Mouse (Mus musculus) spleen, postnatal 36 days (tissue): Measurements from ENCODE around the gene Sdccag8.
A peak's percentile ranks its signal among the peaks of the same experiment; 100 is the strongest.

Source experiments
- DNase-seq, 2 experiments: peaks; one replicate each; pipeline ENCODE4 v3.0.0; 2022; ENCODE audit warnings: low spot score in 2 of 2, mixed read lengths in 1 of 2

The Sdccag8 gene

DNA sequence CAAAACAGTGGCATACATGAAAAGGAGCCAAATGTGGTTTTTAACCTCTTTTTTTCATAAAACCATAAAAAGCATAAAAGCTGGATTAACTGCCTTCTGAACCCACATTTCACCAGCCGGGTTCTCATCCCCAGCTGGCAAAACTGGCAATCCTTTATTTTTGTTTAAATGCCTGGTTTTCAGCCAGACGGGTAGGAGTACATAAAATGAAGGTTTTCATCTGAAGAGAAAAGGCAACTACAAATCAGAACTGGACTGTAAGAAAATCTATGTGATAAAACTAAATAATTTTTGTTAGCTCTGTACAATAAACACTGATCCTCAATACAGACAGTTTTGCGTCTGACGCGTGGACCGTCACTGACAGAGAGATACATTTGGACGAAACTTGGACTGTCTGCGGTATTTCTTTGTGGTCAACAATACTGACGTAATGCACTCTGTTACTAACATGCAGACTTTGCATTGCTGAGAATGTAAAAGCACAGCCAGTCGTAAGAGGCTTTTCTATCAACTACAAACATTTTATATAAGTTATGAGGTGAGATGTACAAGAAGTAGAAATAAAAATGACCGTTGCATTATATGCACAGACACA is 237.0 kb downstream of the Sdccag8 start:
- no peak for DNase-seq

- DNase-seq = no peak
Observed at GRCm38 (mm10) chr1:177054891-177055290, 240.4 kb downstream of the Sdccag8 start.

GRCm38 (mm10) chr1:177061761-177062160 is 247.3 kb downstream of the Sdccag8 start:
- DNase-seq = no peak

DNA sequence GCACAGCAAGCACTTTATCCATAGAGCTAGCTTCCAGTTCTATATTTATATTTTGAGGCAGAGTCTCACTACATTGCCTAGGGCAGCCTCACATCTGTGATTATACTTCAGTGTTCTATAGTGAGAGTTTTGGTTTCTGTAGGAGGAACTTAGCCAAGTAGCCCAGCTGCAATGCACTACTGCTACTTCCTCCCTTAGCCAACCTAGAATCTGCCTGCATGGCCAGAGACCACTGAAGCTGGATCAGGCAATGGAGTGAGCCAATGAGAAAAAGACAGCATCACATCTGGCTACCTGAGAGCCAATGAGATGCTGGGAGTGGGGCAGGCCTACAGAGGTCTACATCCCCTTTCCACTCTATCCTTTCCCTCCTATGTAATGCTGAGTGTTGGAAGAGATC is 251.3 kb downstream of the Sdccag8 start:
- peak; percentile 12 to 23 for DNase-seq

- no peak for DNase-seq
Observed at GRCm38 (mm10) chr1:177067123-177067646, 252.7 kb downstream of the Sdccag8 start.

DNA sequence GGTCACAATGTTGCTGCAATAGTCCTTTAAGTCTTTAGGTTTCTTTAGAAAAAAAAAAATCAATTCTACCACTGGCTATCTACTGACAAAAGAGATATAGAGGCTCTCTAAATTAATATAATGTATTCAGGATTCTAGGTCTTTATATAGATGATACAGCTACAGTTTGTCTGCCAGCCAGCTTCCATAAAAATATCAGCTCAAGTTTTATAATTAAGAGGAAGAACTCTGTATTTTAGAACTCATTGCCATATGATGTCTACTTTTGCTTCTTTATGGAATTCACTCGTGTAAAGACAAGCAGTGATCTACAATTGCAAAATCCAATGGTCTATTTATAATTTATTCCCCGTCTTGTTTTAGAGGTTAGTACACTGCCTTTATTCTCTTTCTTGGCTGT is 254.7 kb downstream of the Sdccag8 start:
- DNase-seq = no peak
